Mouse (Mus musculus): ENCODE data around the gene Raly. TPM values are rescaled to one million over a fixed set of nuclear protein-coding genes. Genes with fewer than 3 reads are reported as not detected.
A peak's percentile ranks its signal among the peaks of the same experiment; 100 is the strongest.

Gene Raly
- polyA plus RNA-seq (2012; rRNA removed), result 198 and 208 TPM in 2 replicates

GRCm38 (mm10) chr2:154790656-154791483 lies at the start of gene Raly, which contains the start of gene a:
Gene Raly (plus strand): TSS chr2:154791096.
Gene a (plus strand): TSS chr2:154791402.
- WGBS, result under 1% methylated on average over 83 of the region's 89 CpGs

GRCm38 (mm10) chr2:154742911-154743819 lies 47.7 kb upstream of the Raly start:
- WGBS, result 74% methylated on average over 10 of the region's 10 CpGs
- H3K4me3 ChIP-seq (replicated peaks; ENCODE audit: insufficient read depth, low read depth, low read length), result no peak overlapping the region
- H3K4me1 ChIP-seq (ENCODE audit: control insufficient read depth, insufficient read depth, low read length), result no peaks in the 10 kb centered on the region
- no peak for DNase-seq
- TF ChIP-seq POLR2A (IDR thresholded peaks at IDR 0.05; ENCODE audit: borderline replicate concordance, insufficient read depth, low read length), result no peak
- TF ChIP-seq CTCF (IDR thresholded peaks at IDR 0.05; ENCODE audit: borderline replicate concordance, insufficient read depth, low read depth, low read length), result no peak
- H3K27me3 ChIP-seq (ENCODE audit: control insufficient read depth, insufficient read depth, low read length), result no peaks in the 10 kb centered on the region
- H3K27ac ChIP-seq (ENCODE audit: insufficient read depth, low read length), result no peak overlapping the region

More at GRCm38 (mm10) chr2:154790656-154791483, at the start of gene Raly, which contains the start of gene a:
- Histone ChIP-seq H3K27me3 (ENCODE audit: control insufficient read depth, insufficient read depth, low read length) (no peaks in the 10 kb centered on the region), H3K27ac (ENCODE audit: insufficient read depth, low read length) (peak within 1 kb of the TSS; percentile 97), H3K4me3 (replicated peaks; ENCODE audit: insufficient read depth, low read depth, low read length) (peak within 1 kb of the TSS; percentile 78), H3K4me1 (ENCODE audit: control insufficient read depth, insufficient read depth, low read length) (peaks cover 5% of the 10 kb centered on the region; the same call in 1 of the 2 replicates)
- peak; percentile 96 to 97 for DNase-seq
- TF ChIP-seq POLR2A (IDR thresholded peaks at IDR 0.05; ENCODE audit: borderline replicate concordance, insufficient read depth, low read length) (peak; percentile 98), CTCF (IDR thresholded peaks at IDR 0.05; ENCODE audit: borderline replicate concordance, insufficient read depth, low read depth, low read length) (no peak)

- TF ChIP-seq CTCF (IDR thresholded peaks at IDR 0.05; ENCODE audit: borderline replicate concordance, insufficient read depth, low read depth, low read length), result no peak
- no peak for TF ChIP-seq POLR2A (IDR thresholded peaks at IDR 0.05; ENCODE audit: borderline replicate concordance, insufficient read depth, low read length)
- no peak overlapping the region for H3K4me3 ChIP-seq (replicated peaks; ENCODE audit: insufficient read depth, low read depth, low read length)
- 75% methylated on average over 4 of the region's 4 CpGs for WGBS
- no peak for DNase-seq
- no peaks in the 10 kb centered on the region for H3K4me1 ChIP-seq (ENCODE audit: control insufficient read depth, insufficient read depth, low read length)
- no peaks in the 10 kb centered on the region for H3K27me3 ChIP-seq (ENCODE audit: control insufficient read depth, insufficient read depth, low read length)
- no peak overlapping the region for H3K27ac ChIP-seq (ENCODE audit: insufficient read depth, low read length)
These were observed 47.0 kb upstream of the Raly start for GRCm38 (mm10) chr2:154743915-154744314.

DNA sequence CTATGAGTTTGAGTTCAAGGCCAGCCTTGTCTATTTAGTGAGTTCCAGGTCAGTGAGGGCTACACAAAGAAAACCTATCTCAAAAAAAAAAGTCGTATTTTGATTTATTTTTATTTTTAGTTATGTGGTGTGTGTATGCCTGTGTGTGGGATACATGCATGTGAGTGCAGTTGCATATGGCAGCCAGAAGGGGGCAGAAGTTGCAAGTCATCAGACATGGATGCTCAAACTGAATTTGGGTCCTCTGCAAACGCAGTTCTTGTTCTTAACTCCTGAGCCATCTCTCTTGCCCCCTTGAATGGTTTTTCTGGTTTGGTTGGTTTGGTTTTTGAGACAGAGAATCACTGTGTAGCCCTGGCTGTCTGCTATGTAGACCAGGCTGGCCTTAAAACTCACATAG lies 42.5 kb upstream of the Raly start:
- no peaks in the 10 kb centered on the region for H3K4me1 ChIP-seq (ENCODE audit: control insufficient read depth, insufficient read depth, low read length)
- H3K27ac ChIP-seq (ENCODE audit: insufficient read depth, low read length), result no peak overlapping the region
- TF ChIP-seq POLR2A (IDR thresholded peaks at IDR 0.05; ENCODE audit: borderline replicate concordance, insufficient read depth, low read length) (no peak), CTCF (IDR thresholded peaks at IDR 0.05; ENCODE audit: borderline replicate concordance, insufficient read depth, low read depth, low read length) (no peak; the same call in 1 of the 2 replicates)
- no peak overlapping the region for H3K4me3 ChIP-seq (replicated peaks; ENCODE audit: insufficient read depth, low read depth, low read length)
- no peaks in the 10 kb centered on the region for H3K27me3 ChIP-seq (ENCODE audit: control insufficient read depth, insufficient read depth, low read length)
- WGBS, result 86% methylated on average over 2 of the region's 2 CpGs
- DNase-seq, result no peak

- TF ChIP-seq POLR2A (IDR thresholded peaks at IDR 0.05; ENCODE audit: borderline replicate concordance, insufficient read depth, low read length) (no peak), CTCF (IDR thresholded peaks at IDR 0.05; ENCODE audit: borderline replicate concordance, insufficient read depth, low read depth, low read length) (no peak)
- DNase-seq, result no peak
These were observed 41.6 kb upstream of the Raly start for GRCm38 (mm10) chr2:154749046-154750036.

GRCm38 (mm10) chr2:154751924-154752323 lies 39.0 kb upstream of the Raly start:
- Histone ChIP-seq H3K27ac (ENCODE audit: insufficient read depth, low read length) (no peak overlapping the region), H3K4me3 (replicated peaks; ENCODE audit: insufficient read depth, low read depth, low read length) (no peak overlapping the region), H3K27me3 (ENCODE audit: control insufficient read depth, insufficient read depth, low read length) (no peaks in the 10 kb centered on the region), H3K4me1 (ENCODE audit: control insufficient read depth, insufficient read depth, low read length) (no peaks in the 10 kb centered on the region)
- DNase-seq, result no peak
- TF ChIP-seq POLR2A (IDR thresholded peaks at IDR 0.05; ENCODE audit: borderline replicate concordance, insufficient read depth, low read length) (no peak), CTCF (IDR thresholded peaks at IDR 0.05; ENCODE audit: borderline replicate concordance, insufficient read depth, low read depth, low read length) (no peak)
- WGBS, result 66% methylated on average over 8 of the region's 8 CpGs

More at GRCm38 (mm10) chr2:154749046-154750036, 41.6 kb upstream of the Raly start:
- Histone ChIP-seq H3K27me3 (ENCODE audit: control insufficient read depth, insufficient read depth, low read length) (no peaks in the 10 kb centered on the region), H3K4me1 (ENCODE audit: control insufficient read depth, insufficient read depth, low read length) (no peaks in the 10 kb centered on the region), H3K27ac (ENCODE audit: insufficient read depth, low read length) (no peak overlapping the region), H3K4me3 (replicated peaks; ENCODE audit: insufficient read depth, low read depth, low read length) (no peak overlapping the region)
- WGBS, result 34% methylated on average over 23 of the region's 23 CpGs
